Mouse (Mus musculus) hindbrain, embryonic 10.5 days (tissue): Measurements from ENCODE around the gene Ptx3. TPM values are rescaled to one million over a fixed set of nuclear protein-coding genes. Genes with fewer than 3 reads are reported as not detected.
"Not testable (repeated sequence)": the region's sequence is repeated elsewhere in the genome, so short reads cannot be mapped to it uniquely, and the experiment has no call there.

Experiments
- DNase-seq: peaks from one replicate; pipeline ENCODE4 v3.0.0-alpha.2; 2017; ENCODE audit warnings: low spot score
- H3K27ac ChIP-seq: fragments of 300-500 bp; sonication (generic); 2 replicates; pipeline ENCODE4 v1.5.1; 2016; ENCODE audit warnings: mild to moderate bottlenecking, moderate library complexity
- H3K27me3 ChIP-seq: fragments of 300-500 bp; sonication (generic); 2 replicates; pipeline ENCODE4 v1.6.1; 2016; ENCODE audit warnings: mild to moderate bottlenecking; ENCODE audit not compliant: poor library complexity, insufficient read depth, severe bottlenecking
- H3K36me3 ChIP-seq: fragments of 300-500 bp; sonication (generic); 2 replicates; pipeline ENCODE4 v1.6.1; 2016; ENCODE audit warnings: mild to moderate bottlenecking, moderate library complexity
- H3K4me1 ChIP-seq: fragments of 300-500 bp; sonication (generic); replicated peaks from 2 replicates; pipeline ENCODE4 v1.6.1; 2016; ENCODE audit warnings: mild to moderate bottlenecking
- H3K4me3 ChIP-seq: fragments of 300-500 bp; sonication (generic); 2 replicates; pipeline ENCODE4 v1.5.1; 2016; ENCODE audit warnings: mild to moderate bottlenecking, moderate library complexity
- H3K9me3 ChIP-seq: fragments of 300-500 bp; sonication (generic); 2 replicates; pipeline ENCODE4 v1.6.1; 2016; ENCODE audit warnings: mild to moderate bottlenecking, moderate library complexity
- WGBS: fragments of 180-500 bp; shearing (Covaris S2); methylation state at CpG from one replicate; pipeline ENCODE4 v1.1.7; 2016; 5-methylcytosine and 5-hydroxymethylcytosine counted together
- polyA plus RNA-seq: library from polyadenylated mRNA; unstranded; fragments of >200 nt; fragmentation: Nextera tagmentation; extraction: Ambion mirVana; gene quantifications from 2 replicates; pipeline ENCODE4 v1.2.1, GENCODE M21; 2016

Ptx3 gene
- polyA plus RNA-seq: 24.6 and 32.6 TPM in 2 replicates

DNA sequence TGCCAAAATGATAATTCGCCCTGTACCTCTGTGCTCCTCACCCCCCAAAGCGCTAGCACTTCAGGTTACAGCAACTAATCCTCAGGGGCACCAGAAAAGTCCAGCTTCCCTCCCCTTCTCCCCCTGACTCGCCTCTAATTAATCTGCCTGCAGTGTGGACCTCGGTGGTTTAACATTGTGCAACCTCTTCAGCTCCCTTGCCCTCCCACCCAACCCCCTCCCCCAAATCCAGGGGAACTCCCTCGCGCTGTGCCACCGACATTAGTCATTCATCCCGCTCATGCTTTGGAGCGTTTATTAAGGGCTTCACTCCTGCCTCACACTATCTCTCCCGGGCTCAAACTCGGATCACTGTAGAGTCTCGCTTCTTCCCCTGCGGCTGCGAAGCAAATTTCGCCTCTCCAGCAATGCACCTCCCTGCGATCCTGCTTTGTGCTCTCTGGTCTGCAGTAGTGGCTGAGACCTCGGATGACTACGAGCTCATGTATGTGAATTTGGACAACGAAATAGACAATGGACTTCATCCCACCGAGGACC is at the start of gene Ptx3:
Gene Ptx3, plus strand, starts transcription at position 256 of the 537 bp plus-strand sequence.
- H3K4me1 ChIP-seq: peaks cover 34% of the 10 kb centered on the region
- DNase-seq: peak; percentile 62
- 1% methylated on average over 20 of the region's 20 CpGs for WGBS
- H3K36me3 ChIP-seq: peaks cover 5% of the 10 kb centered on the region
- H3K27ac ChIP-seq: peak within 1 kb of the TSS; percentile 92
- H3K27me3 ChIP-seq: peaks cover 26% of the 10 kb centered on the region
- H3K4me3 ChIP-seq: peak within 1 kb of the TSS; percentile 71
- no peaks in the 10 kb centered on the region for H3K9me3 ChIP-seq

DNA sequence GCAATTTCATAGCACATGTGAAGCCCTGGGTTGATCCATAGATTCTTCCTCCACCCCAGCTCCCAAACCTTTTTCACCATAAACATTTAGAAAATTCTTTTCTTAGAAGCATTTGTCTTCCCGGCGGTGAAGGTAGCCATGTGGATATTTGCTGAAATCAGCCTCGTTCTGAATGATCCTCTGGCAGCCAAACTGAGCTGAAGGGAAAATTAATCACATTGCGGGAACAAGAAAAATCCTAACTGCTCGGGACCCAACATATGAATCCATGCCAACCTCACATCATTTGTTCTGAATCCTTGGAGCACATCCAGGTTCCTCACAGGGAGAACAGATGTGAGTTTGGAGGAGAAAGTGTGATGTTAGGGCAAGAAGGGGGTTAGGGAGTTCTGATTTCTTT is 46.8 kb upstream of the Ptx3 start:
- Histone ChIP-seq H3K4me1 (peaks cover 18% of the 10 kb centered on the region), H3K27ac (no peak overlapping the region), H3K4me3 (no peak overlapping the region), H3K9me3 (no peaks in the 10 kb centered on the region), H3K27me3 (no peaks in the 10 kb centered on the region), H3K36me3 (no peaks in the 10 kb centered on the region)
- WGBS: 93% methylated on average over 5 of the region's 5 CpGs
- no peak for DNase-seq

DNA sequence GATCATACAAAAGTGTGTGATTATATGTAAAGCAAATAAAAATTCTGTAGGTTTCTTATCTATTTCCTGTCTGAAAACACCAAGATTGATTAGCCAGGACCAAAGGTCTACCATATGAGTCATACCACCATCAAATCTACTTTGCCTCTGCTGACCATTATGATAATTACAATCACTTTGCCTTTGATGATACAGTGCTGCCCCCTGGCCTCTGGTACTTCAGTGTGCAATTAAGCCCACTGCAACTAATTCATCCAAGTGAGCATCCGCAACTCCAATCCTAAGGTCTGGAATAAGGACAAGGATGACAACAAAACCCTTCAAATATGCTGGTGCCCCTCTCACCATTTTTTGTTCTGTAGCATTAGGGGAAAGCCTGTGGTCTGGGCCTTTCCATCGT is 40.1 kb upstream of the Ptx3 start:
- no peaks in the 10 kb centered on the region for H3K9me3 ChIP-seq
- no peak overlapping the region for H3K4me3 ChIP-seq
- H3K27ac ChIP-seq: no peak overlapping the region
- DNase-seq: no peak
- no peaks in the 10 kb centered on the region for H3K27me3 ChIP-seq
- H3K36me3 ChIP-seq: no peaks in the 10 kb centered on the region
- WGBS: 75% methylated on average over 2 of the region's 2 CpGs
- H3K4me1 ChIP-seq: no peaks in the 10 kb centered on the region

DNA sequence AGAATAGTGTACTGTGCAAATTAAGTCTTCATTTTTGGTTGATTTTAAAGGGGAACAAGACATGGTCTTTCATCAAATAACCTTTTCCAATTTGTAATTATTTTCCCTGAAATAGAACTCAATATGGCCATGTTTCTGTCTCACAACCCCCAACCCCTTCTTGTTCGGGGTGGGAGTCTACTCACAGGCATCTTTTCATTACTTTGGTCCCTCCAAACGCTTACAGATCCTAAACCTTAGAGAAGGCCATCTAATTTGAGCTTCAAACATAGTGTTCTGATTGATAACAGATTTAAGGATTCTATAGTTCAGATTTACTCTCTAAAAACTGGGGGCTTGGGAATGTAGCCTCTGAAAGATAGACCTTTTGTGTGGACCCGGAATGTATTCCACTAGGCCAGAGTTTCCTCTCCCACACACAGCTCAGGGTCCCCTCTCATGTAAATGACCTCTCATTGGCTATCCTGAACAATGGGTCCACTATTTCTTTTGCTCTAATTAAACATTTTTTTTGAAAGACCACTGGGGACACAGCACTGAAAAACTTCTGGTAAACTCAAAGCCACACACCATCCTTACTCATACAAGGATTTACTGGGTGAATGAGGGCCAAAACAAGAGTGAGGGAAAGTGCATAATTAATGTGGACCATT is 25.7 kb upstream of the Ptx3 start:
- H3K27ac ChIP-seq: no peak overlapping the region

DNA sequence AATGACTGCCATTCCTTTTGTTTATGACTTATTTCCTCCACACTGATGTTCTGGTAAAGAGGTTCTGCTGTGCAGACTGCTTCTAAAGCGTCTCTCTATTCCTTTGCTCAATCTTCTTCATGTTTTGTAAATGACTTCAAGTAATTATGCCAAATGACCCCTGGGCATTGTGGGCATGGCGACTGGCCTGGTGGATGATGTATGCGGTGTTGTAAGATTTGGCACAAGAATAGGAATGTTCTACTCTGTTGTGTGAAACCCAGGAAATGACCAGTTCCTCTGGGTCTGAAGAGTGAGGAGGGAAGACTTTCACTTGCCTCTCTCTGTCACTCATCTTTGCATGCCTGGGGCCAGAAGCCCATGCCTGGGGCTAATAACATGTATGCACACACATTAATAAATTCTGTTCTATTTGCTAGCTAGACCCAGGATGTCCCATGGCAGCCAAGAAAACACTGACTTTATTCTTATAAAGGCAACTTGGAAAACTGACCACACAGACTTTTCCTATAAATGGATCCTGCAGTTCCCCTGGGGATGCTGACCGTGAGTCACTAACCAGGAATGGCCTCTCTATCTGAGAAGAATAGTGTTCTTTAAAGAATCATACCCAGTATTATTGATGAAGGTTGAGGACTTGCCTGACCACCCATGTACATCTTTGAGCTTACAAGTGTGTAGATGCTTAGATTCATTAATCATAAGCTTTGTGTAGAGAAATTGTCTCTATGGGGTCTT is 10.7 kb upstream of the Ptx3 start:
- DNase-seq: no peak
- Histone ChIP-seq H3K4me1 (no peaks in the 10 kb centered on the region), H3K27ac (no peak overlapping the region), H3K9me3 (no peaks in the 10 kb centered on the region), H3K36me3 (no peaks in the 10 kb centered on the region), H3K27me3 (no peaks in the 10 kb centered on the region), H3K4me3 (no peak overlapping the region)
- WGBS: 85% methylated on average over 4 of the region's 4 CpGs

More for the DNA sequence above, 25.7 kb upstream of the Ptx3 start:
- Histone ChIP-seq H3K4me3 (no peak overlapping the region), H3K27me3 (no peaks in the 10 kb centered on the region), H3K36me3 (no peaks in the 10 kb centered on the region), H3K4me1 (no peaks in the 10 kb centered on the region), H3K9me3 (no peaks in the 10 kb centered on the region)
- DNase-seq: no peak
- 80% methylated on average over 3 of the region's 3 CpGs for WGBS

DNA sequence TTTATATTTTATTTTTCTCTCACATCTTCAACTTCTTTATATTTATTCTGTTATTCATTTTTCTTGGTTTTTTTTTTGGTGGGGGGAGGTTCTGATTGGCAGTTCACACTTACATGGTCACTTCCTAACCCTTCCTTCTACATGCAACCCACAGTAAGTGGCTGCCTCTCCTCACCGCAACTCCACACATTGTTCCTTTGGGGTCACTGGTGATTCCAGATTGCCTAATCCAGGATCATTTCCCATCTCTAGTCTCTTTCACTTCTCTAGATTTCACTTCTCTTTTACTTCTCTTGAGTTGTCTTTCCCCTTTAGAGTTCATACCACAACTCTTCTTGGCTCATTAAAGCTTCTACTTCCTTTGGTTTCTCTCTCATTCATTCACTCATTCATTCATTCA is 6.2 kb upstream of the Ptx3 start:
- no peak overlapping the region for H3K27ac ChIP-seq
- H3K4me1 ChIP-seq: no peaks in the 10 kb centered on the region
- no peak for DNase-seq
- H3K36me3 ChIP-seq: no peaks in the 10 kb centered on the region
- H3K27me3 ChIP-seq: peaks cover 2% of the 10 kb centered on the region; the same call in 1 of the 2 replicates
- H3K9me3 ChIP-seq: no peaks in the 10 kb centered on the region
- H3K4me3 ChIP-seq: no peak overlapping the region
- WGBS: 97% methylated on average over 1 of the region's 1 CpGs

DNA sequence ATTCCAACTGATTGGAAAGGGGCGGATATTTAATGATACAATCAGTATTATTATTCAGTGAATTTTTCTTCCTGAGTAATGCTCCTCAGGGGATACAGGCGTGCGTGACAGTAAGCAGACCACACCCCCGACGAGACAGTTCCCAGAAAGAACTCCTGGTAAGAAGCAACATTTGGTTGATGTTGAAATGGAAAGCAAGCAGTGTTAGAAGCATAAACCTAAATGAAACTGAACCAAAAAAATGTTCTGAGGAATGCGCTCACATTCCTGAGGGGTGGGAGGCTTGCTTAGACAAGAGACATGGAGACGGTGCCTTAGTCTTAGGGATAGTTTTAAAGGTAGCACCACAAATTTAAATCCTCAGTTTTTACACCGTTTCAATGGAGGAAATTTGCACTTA is 4.0 kb upstream of the Ptx3 start:
- Histone ChIP-seq H3K4me1 (peaks cover 16% of the 10 kb centered on the region), H3K9me3 (no peaks in the 10 kb centered on the region), H3K27ac (no peak overlapping the region), H3K36me3 (no peaks in the 10 kb centered on the region), H3K27me3 (peaks cover 14% of the 10 kb centered on the region; the same call in 1 of the 2 replicates), H3K4me3 (no peak overlapping the region)
- DNase-seq: no peak
- 71% methylated on average over 8 of the region's 8 CpGs for WGBS

DNA sequence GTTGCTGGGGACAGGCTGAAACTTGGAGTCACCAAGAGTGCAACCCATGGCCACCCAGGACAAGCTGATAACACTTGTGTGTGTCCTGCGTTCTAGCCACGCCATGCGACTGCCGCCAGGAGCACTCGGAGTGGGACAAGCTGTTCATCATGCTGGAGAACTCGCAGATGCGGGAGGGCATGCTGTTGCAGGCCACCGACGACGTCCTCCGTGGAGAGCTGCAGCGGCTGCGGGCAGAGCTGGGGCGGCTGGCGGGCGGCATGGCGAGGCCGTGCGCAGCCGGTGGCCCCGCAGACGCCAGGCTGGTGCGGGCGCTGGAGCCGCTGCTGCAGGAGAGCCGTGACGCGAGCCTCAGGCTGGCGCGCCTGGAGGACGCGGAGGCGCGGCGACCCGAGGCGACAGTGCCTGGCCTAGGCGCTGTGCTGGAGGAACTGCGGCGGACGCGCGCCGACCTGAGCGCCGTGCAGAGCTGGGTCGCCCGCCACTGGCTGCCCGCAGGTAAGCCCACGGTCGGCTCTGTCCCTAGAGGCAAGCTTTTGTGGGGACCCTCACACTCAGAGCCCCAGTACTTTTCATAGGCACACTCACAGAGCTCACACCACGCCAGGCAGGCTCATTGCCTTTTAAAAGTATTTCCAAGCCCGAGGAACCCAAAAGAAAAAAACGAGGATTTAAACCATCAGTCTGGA is 988 bp downstream of the Ptx3 start:
- Histone ChIP-seq H3K9me3 (no peaks in the 10 kb centered on the region), H3K36me3 (peaks cover 11% of the 10 kb centered on the region), H3K27me3 (peaks cover 26% of the 10 kb centered on the region), H3K27ac (peak overlapping the region; percentile 92), H3K4me3 (peak overlapping the region; percentile 71), H3K4me1 (peaks cover 34% of the 10 kb centered on the region)
- DNase-seq: peak; percentile 70
- under 1% methylated on average over 54 of the region's 54 CpGs for WGBS

DNA sequence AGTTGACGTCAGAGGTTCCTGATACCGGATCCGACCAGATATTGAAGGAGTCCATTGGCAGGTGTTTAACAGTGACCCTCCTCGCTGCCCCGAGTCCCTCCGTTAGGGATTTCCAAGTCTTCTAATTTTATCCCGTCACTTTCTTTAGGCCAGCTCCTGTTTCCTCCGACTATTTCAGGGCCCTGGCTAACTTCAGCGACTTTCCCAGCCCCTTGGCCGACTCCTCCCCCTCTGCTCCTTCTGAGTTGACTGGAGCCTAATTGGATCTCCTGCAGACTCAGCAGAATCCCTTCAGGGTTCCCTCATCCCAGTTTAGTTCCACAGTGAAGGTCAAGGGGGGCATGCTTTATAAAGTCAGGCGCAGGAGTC is 1.5 kb downstream of the Ptx3 start:
- under 1% methylated on average over 11 of the region's 11 CpGs for WGBS
- DNase-seq: peak; percentile 64
- Histone ChIP-seq H3K9me3 (no peaks in the 10 kb centered on the region), H3K4me3 (peak overlapping the region; percentile 71), H3K36me3 (peaks cover 11% of the 10 kb centered on the region), H3K27me3 (peaks cover 26% of the 10 kb centered on the region), H3K27ac (peak overlapping the region; percentile 92), H3K4me1 (peaks cover 34% of the 10 kb centered on the region)

DNA sequence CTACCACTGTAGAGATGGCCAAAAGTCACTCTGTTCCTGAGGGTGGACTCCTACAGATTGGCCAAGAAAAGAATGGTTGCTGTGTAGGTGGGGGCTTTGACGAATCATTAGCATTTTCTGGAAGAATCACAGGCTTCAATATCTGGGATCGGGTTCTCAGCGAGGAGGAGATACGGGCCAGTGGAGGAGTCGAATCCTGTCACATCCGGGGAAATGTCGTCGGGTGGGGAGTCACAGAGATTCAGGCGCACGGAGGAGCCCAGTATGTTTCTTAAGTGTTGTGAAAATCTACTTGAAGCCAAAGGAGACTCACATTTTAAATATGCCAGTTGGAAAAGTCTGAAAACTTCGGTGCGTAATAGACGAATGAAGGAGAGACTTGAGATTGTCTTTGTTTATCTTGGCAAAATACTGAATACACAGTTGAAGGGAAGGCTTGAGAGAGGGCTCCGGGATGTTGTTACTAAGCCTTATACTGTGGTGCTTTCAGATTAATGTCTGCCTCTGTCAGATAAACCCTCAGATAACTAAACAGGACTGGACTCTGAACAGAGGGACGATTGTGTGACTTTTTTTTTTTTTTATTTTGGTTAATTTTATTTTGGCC is 5.3 kb downstream of the Ptx3 start:
- Histone ChIP-seq H3K4me1 (peaks cover 23% of the 10 kb centered on the region), H3K27ac (no peak overlapping the region; the same call in 1 of the 2 replicates), H3K4me3 (no peak overlapping the region), H3K9me3 (no peaks in the 10 kb centered on the region), H3K27me3 (peaks cover 12% of the 10 kb centered on the region), H3K36me3 (peaks cover 11% of the 10 kb centered on the region)
- 87% methylated on average over 15 of the region's 15 CpGs for WGBS
- no peak for DNase-seq

DNA sequence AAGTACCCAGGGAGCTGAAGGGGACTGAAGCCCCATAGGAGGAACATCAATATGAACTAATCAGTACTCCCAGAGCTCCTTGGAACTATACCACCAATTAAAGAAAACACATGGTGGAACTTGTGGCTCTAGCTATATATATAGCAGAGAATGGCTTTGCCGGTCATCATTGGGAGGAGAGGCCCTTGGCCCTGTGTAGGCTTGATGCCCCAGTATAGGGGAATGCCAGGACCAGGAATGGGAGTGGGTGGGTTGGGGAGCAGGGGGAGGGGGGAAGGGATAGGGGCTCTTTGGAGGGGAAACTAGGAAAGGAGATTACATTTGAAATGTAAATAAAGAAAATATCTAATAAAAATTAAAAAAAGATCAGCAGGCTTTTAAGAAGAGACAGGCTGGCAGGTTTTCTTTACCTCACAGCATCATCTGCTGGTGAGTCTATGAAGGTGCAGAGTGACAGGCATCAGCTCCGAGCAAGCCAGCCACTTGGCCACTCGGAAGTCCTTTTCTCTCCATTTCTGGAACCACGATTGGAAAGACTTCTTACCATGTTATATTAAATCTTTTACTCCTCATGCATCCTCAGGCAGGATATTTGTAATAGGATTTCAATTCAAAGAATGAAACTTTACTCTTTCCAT is 16.6 kb downstream of the Ptx3 start:
- DNase-seq, H3K9me3 ChIP-seq, H3K4me1 ChIP-seq, H3K27me3 ChIP-seq, H3K4me3 ChIP-seq, H3K27ac ChIP-seq, H3K36me3 ChIP-seq: not testable (repeated sequence)
- 54% methylated on average over 4 of the region's 4 CpGs for WGBS

DNA sequence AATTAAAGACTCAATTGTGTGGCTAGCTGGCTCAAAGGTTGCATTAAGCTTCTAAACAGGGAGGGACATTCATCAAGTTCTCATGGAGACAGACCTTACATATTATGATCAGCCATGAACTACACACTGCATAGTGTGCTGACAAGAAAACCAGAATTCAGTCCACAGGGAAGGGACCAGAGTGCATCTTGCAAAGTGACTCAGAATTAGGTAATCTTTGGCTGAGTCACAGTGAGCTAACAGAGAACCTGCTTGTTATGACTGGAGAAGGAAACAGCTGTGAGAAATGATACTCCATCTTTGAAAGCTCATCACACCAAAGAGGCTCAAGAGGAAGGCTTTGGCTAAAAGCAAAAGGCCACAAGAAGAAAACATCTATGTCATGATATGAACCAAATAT is 20.8 kb downstream of the Ptx3 start:
- Histone ChIP-seq H3K36me3 (no peaks in the 10 kb centered on the region), H3K4me1 (no peaks in the 10 kb centered on the region), H3K4me3 (no peak overlapping the region), H3K9me3 (no peaks in the 10 kb centered on the region), H3K27me3 (no peaks in the 10 kb centered on the region), H3K27ac (no peak overlapping the region)
- no peak for DNase-seq
